Mouse (Mus musculus) midbrain, embryonic 12.5 days (tissue): ENCODE measurements at regions not wholly inside any gene's neighbourhood (a gene's known extent, or its start where the extent isn't known, plus 50 kb on each side); places are given as distances from the start of the nearest gene placed in this dataset.

ENCODE experiments used
- ATAC-seq: fragments of 200-750 bp; cut with Nextera tagmentation; 2 replicates; pipeline ENCODE4 v1.8.0; 2017; ENCODE audit warnings: low read depth, moderate TSS enrichment, moderate library complexity; ENCODE audit not compliant: low FRiP score
- H3K27ac ChIP-seq: fragments of 300-500 bp; sonication (generic); replicated peaks from 2 replicates; pipeline ENCODE4 v1.5.1; 2016; ENCODE audit warnings: mild to moderate bottlenecking
- H3K27me3 ChIP-seq: fragments of 300-500 bp; sonication (generic); 2 replicates; pipeline ENCODE4 v1.6.1; 2016; ENCODE audit warnings: mild to moderate bottlenecking
- H3K36me3 ChIP-seq: fragments of 300-500 bp; sonication (generic); 2 replicates; pipeline ENCODE4 v1.6.1; 2016
- H3K4me1 ChIP-seq: fragments of 300-500 bp; sonication (generic); 2 replicates; pipeline ENCODE4 v1.6.1; 2016
- H3K4me2 ChIP-seq: fragments of 300-500 bp; sonication (generic); replicated peaks from 2 replicates; pipeline ENCODE4 v1.6.1; 2016; ENCODE audit warnings: mild to moderate bottlenecking, moderate library complexity
- H3K4me3 ChIP-seq: fragments of 300-500 bp; sonication (generic); 2 replicates; pipeline ENCODE4 v1.5.1; 2016; ENCODE audit warnings: mild to moderate bottlenecking
- H3K9ac ChIP-seq: fragments of 300-500 bp; sonication (generic); replicated peaks from 2 replicates; pipeline ENCODE4 v1.6.1; 2016; ENCODE audit warnings: mild to moderate bottlenecking, moderate library complexity
- H3K9me3 ChIP-seq: fragments of 300-500 bp; sonication (generic); 2 replicates; pipeline ENCODE4 v1.6.1; 2016; ENCODE audit warnings: mild to moderate bottlenecking
- WGBS: fragments of 180-500 bp; shearing (Covaris S2); methylation state at CpG from one replicate; pipeline ENCODE4 v1.1.7; 2016; 5-methylcytosine and 5-hydroxymethylcytosine counted together

DNA sequence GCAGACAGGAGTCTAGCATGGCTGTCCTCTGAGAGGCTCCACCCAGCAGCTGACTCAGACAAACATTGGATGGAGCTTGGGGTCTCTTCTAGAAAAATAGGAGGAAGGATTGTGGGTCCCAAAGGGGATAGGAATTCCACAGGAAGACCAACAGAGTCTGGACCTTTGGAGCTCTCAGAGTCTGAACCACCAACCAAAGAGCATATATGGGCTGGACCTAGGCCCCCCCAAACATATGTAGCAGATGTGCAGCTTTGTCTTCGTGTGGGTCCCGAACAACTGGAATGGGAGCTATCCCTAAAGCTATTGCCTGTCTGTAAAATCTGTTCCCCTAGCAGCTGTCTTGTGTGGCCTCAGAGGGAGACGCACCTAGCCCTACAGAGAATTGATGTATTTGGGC, 50.1 kb upstream of the Cpm start:
- H3K4me1 ChIP-seq = no peaks in the 10 kb centered on the region
- H3K27ac ChIP-seq = no peak overlapping the region
- H3K9me3 ChIP-seq = no peaks in the 10 kb centered on the region
- no peak overlapping the region for H3K4me2 ChIP-seq
- ATAC-seq = no peak
- WGBS = 88% methylated on average over 3 of the region's 3 CpGs
- no peaks in the 10 kb centered on the region for H3K36me3 ChIP-seq
- no peak overlapping the region for H3K9ac ChIP-seq
- H3K4me3 ChIP-seq = no peak overlapping the region
- no peaks in the 10 kb centered on the region for H3K27me3 ChIP-seq

DNA sequence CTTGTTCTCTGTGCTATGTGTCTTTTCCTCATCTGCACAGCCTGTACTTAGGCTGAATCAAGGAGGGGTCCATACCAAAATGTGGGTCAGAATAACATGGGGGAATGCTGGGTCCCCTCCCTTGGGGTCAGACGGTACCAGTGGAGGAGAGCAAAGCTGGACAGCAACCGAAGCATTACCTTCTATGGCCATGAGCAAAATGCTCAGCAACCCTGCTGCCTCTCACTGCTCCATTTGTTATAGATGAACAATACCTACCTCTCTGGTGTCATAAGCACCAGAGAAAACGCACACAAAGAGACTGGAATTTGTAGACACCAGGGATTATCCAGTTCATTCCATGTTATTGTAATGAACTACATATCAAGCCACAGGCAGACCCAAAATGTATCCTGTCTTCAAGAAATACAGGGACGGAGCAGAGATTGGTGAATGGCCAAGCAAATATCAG, 50.6 kb upstream of the Cpm start:
- Histone ChIP-seq H3K9me3 (no peaks in the 10 kb centered on the region), H3K27me3 (no peaks in the 10 kb centered on the region)
- no peak for ATAC-seq

DNA sequence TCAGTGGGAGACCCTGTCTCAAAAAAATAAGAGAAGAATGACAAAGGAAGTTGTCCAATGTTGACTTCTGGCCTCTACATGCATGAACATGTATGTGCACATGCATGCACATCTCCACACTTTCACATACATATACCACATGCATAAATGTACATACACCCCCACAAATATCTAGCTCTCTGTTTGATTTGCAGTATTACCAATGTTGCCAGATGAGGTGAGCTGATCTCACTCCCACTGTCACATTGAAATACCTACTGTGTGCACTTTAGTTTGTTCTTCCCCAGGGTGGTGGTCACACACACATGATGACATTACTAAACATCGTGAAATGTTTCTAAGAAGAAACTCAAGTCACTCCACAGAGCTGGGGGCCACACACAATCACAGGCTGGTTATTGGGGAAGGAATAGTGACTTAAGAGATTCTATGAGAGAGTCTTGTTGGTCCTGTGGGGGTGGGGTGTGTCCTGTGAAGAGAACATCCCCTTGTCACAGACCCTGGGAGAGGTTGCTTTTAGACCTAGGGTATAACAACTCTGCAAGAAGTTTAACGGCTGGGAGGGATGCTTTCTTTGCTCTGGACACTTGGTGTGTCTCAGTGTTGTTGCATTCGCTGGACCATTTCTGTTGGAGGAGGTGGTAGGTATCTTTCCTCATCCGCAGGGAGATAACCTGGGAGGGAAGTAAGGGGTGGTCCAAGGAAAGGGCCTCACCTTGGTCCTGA, 51.2 kb upstream of the Cpm start:
- no peak overlapping the region for H3K27ac ChIP-seq
- no peak for ATAC-seq
- no peaks in the 10 kb centered on the region for H3K9me3 ChIP-seq

More for the DNA sequence above, 50.6 kb upstream of the Cpm start:
- no peaks in the 10 kb centered on the region for H3K36me3 ChIP-seq
- H3K4me1 ChIP-seq = no peaks in the 10 kb centered on the region
- no peak overlapping the region for H3K27ac ChIP-seq
- no peak overlapping the region for H3K9ac ChIP-seq
- WGBS = 78% methylated on average over 4 of the region's 4 CpGs
- no peak overlapping the region for H3K4me3 ChIP-seq
- no peak overlapping the region for H3K4me2 ChIP-seq

DNA sequence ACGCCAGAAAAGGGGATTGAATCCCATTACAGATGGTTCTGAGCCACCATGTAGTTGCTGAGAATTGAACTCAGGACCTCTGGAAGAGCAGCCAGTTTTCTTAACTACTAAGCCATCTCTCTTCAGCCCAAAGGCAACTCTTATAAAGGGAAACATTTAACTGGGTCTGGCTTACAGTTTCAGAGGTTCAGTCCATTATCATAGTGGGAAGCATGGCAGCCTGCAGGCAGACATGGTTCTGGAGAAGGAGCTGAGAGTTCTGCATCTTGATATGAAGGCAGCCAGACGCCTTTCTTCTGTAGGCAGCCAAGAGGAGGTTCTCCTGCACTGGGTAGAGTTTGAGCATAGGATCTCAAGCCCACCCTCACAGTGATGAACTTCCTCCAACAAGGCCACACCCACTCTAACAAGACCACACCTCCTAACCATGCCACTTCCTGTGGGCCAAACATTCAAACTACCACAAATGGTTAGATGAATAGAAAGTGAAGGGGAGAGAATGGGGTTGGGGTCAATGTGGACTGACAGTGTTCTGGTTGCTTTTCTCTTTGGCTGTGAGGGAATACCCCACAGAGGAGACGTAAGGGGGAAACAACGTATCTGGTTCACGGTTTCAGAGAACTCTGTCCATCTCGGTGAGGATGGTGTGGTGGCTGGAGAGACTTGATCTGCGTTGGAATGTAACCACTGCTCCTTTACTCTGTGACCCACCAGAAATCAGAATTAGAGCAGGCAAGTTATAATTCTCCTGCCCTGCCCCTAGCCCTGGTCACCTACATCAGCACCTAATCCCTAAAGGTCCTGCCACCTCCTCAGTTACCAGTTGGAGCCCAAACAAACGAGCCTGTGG, 52.2 kb upstream of the Cpm start:
- H3K4me1 ChIP-seq = peaks cover under 1% of the 10 kb centered on the region; the same call in 1 of the 2 replicates

More for the DNA sequence above, 51.2 kb upstream of the Cpm start:
- no peaks in the 10 kb centered on the region for H3K4me1 ChIP-seq
- no peaks in the 10 kb centered on the region for H3K36me3 ChIP-seq
- H3K9ac ChIP-seq = no peak overlapping the region
- WGBS = 95% methylated on average over 4 of the region's 4 CpGs
- H3K4me2 ChIP-seq = no peak overlapping the region
- peaks cover under 1% of the 10 kb centered on the region for H3K27me3 ChIP-seq
- no peak overlapping the region for H3K4me3 ChIP-seq

DNA sequence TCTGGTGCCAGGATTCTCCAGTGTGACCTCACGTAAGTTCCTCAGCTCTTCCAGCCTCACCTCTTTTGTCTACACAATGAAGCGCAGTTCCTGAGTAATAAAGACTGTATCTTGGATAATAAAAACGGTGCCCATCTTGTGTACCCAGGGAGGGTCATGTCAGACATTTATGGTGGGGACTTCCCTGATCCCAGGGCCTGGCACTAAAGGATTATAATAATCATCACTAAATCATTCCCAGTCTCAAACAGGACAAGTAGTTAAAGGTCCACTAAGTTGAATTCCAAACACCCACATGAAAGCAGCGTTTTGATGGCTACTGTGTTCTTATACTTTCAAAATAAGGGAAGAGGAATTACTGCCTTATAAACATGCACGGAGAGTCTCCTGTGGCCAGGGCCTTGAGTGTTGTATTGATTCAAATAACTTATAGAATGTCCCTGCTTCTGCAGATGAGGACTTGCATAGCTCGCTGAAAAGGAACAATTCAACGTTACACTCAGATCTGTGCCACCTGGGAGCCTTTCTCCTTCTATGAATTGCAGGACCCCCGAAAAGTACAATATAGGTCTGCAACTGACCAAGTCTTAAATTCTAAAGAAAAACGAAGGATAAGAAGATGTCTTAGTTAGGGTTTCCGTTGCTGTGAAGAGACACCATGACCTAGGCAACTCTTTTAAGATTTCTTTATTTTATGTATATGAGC, 53.0 kb upstream of the Cpm start:
- Histone ChIP-seq H3K9ac (no peak overlapping the region), H3K9me3 (no peaks in the 10 kb centered on the region), H3K4me3 (no peak overlapping the region), H3K27me3 (peaks cover 17% of the 10 kb centered on the region), H3K36me3 (no peaks in the 10 kb centered on the region), H3K4me2 (no peak overlapping the region), H3K27ac (no peak overlapping the region), H3K4me1 (peaks cover 8% of the 10 kb centered on the region; the same call in 1 of the 2 replicates)
- ATAC-seq = no peak
- WGBS = 87% methylated on average over 10 of the region's 10 CpGs

More for the DNA sequence above, 52.2 kb upstream of the Cpm start:
- Histone ChIP-seq H3K27ac (no peak overlapping the region), H3K27me3 (peaks cover 11% of the 10 kb centered on the region), H3K36me3 (no peaks in the 10 kb centered on the region), H3K9me3 (no peaks in the 10 kb centered on the region), H3K4me2 (no peak overlapping the region), H3K9ac (no peak overlapping the region), H3K4me3 (no peak overlapping the region)
- 91% methylated on average over 8 of the region's 8 CpGs for WGBS
- ATAC-seq = no peak

DNA sequence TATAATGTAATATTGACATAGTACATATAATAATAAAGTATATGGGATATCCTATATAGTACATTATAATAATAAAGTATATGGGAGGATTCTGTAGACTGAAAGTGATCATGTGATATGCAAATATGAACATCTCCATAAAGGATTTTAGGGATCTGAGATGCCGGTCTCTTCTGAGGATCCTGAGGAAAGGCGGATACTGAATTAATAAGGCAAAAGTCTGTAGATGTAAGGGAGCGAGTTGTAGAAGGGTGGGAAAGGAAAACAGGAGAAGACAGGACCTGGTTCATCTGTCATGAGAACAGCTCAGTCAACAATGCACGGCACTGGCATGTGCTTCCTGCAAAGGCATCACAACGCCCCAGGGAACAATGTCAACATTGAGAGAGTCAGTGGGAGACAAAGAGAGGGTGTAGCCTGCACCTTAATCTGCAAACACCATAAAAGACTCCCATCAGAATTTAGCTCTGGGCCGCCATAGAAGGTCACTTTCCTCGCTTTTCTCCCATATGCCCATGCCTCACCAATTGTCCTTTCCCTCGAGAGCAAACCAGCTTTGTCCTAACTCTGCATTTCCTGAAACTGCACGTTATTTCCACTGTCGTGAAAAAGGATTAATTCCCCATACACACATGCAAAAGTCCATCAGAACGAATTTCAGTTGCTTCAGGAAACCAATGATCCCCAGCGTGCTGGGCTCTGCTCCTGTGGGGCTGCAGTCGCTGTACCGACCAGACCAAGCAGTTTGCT, 53.7 kb upstream of the Cpm start:
- Histone ChIP-seq H3K27ac (no peak overlapping the region), H3K4me3 (no peak overlapping the region), H3K9me3 (no peaks in the 10 kb centered on the region), H3K9ac (no peak overlapping the region), H3K4me1 (peaks cover 15% of the 10 kb centered on the region), H3K4me2 (no peak overlapping the region), H3K36me3 (no peaks in the 10 kb centered on the region), H3K27me3 (peaks cover 17% of the 10 kb centered on the region)
- 53% methylated on average over 14 of the region's 14 CpGs for WGBS
- ATAC-seq = no peak

DNA sequence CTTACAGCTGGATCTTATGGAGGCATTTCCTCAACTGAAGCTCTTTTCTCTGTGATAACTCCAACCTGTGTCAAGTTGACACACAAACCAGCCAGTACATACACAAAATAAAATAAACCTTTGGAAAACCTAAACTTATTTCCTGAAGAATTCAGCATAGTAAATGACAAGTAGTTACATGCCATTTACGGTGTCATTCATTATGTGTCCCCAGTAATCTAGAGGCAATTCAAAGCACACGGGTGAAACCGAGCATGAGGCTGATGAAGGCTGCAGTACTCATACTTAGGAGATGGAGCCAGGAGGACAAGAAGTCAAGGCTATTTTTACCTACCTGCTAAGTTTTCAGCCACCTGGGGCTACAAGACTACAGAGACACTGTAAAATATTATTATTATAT, 54.4 kb upstream of the Cpm start:
- no peak overlapping the region for H3K27ac ChIP-seq
- H3K36me3 ChIP-seq = no peaks in the 10 kb centered on the region
- H3K4me1 ChIP-seq = peaks cover 15% of the 10 kb centered on the region
- H3K9ac ChIP-seq = no peak overlapping the region
- 91% methylated on average over 3 of the region's 3 CpGs for WGBS
- H3K4me3 ChIP-seq = no peak overlapping the region
- no peak overlapping the region for H3K4me2 ChIP-seq
- no peak for ATAC-seq
- no peaks in the 10 kb centered on the region for H3K9me3 ChIP-seq
- H3K27me3 ChIP-seq = peaks cover 22% of the 10 kb centered on the region

DNA sequence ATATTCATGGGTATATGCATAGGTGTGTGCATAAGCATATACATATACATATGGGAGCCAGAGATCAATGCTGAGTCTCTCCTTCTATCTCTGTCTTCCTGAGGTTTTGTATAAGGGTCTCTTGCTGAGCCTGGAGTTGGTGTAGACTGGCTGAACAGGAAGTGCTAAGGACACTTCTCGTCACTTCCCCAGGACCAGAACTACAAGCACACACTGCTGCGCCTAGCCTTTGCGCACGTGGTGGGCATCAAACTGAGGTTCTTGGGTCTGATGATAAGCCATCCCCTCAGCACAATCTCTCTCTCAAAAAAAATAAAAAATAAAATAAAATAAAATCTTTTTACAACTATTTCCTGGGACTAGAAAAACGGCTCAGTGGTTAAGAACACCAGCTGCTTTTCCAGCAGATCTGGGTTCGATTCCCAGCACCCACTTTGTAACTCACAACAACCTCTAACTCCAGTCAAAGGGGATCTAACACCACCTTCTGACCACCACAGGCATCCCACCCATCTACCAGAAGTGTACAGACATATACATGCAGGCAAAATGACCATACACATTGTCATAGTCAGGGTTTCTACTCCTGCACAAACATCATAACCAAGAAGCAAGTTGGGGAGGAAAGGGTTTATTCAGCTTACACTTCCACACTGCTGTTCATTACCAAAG, 55.1 kb upstream of the Cpm start:
- ATAC-seq = no peak
- no peak overlapping the region for H3K4me2 ChIP-seq
- WGBS = 92% methylated on average over 6 of the region's 6 CpGs
- no peaks in the 10 kb centered on the region for H3K36me3 ChIP-seq
- no peak overlapping the region for H3K9ac ChIP-seq
- H3K9me3 ChIP-seq = no peaks in the 10 kb centered on the region
- no peak overlapping the region for H3K4me3 ChIP-seq
- peaks cover 15% of the 10 kb centered on the region for H3K4me1 ChIP-seq
- H3K27ac ChIP-seq = no peak overlapping the region
- H3K27me3 ChIP-seq = peaks cover 26% of the 10 kb centered on the region

DNA sequence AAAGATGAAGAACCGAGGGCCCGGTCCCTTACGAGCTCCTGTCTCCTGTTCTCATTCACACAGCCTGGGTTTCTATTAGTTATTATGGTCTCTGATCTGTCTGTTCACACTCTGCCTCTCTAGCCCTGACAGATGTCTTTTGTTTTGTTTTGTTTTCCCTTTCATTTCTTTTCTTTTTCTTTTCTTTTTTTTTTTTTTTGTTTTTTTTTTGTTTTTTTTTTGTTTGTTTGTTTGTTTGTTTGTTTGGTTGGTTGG, 55.8 kb upstream of the Cpm start:
- peaks cover 27% of the 10 kb centered on the region for H3K27me3 ChIP-seq
- H3K4me3 ChIP-seq = no peak overlapping the region
- 79% methylated on average over 3 of the region's 3 CpGs for WGBS
- H3K4me2 ChIP-seq = no peak overlapping the region
- no peak overlapping the region for H3K27ac ChIP-seq
- ATAC-seq = no peak
- peaks cover 15% of the 10 kb centered on the region for H3K4me1 ChIP-seq
- H3K9ac ChIP-seq = no peak overlapping the region
- no peaks in the 10 kb centered on the region for H3K9me3 ChIP-seq
- H3K36me3 ChIP-seq = no peaks in the 10 kb centered on the region

DNA sequence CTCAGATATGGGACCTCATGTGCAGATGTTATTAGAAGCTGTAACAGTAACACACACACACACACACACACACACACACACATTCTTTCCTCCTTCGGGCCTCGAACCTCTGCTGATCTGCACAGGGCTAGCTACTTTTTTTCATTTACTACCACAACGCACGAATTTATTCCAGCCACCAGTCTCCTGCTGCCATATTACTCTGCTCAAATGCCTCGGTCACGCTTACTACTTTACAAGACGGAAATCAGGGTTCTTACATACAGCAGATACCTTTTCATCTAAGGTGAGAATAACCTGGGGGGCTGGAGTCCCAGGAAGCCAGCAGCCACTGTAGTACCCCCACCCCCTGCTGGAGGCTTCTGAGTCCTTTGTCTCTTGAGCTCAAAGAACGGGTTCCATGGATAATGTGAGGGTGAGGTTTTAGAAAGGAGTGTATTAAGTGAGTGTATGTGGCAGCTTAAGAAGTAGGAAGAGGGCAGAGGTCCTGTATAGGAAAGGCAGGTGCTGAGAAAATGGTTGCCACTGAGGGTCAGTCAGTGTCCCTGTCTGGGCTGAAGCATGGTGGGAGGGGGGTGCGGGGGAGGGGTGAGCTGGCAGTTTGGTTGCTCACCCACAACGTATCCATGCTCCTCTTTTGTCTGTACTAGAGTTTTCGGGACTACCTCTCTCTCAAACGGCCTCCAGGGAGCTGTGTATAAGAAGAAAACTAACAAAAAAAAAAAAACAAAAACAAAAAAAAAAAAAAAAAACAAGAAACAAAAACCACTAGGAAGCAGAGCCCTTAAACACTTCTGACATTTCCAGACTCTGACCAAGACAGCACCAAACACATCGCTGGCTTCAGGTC, 56.3 kb upstream of the Cpm start:
- no peaks in the 10 kb centered on the region for H3K36me3 ChIP-seq
- no peak overlapping the region for H3K9ac ChIP-seq
- H3K27me3 ChIP-seq = peaks cover 27% of the 10 kb centered on the region
- peaks cover 15% of the 10 kb centered on the region for H3K4me1 ChIP-seq
- H3K4me3 ChIP-seq = no peak overlapping the region
- WGBS = 47% methylated on average over 13 of the region's 13 CpGs
- H3K9me3 ChIP-seq = no peaks in the 10 kb centered on the region
- no peak overlapping the region for H3K27ac ChIP-seq
- no peak for ATAC-seq
- no peak overlapping the region for H3K4me2 ChIP-seq
